Mouse (Mus musculus) brown adipose tissue, adult 24 weeks (tissue): Measurements from ENCODE around the gene Ano6. TPM values are rescaled to one million over a fixed set of nuclear protein-coding genes. Genes with fewer than 3 reads are reported as not detected.

Experiments used
- H3K27ac ChIP-seq: fragments of 200-500 bp; replicated peaks from 2 replicates; pipeline ENCODE4 v1.5.1; 2012; ENCODE audit warnings: low read depth, mild to moderate bottlenecking, low read length
- H3K4me1 ChIP-seq: fragments of 200-500 bp; 2 replicates; pipeline ENCODE4 v1.6.1; 2012; ENCODE audit warnings: low read length, mixed read lengths; ENCODE audit not compliant: control insufficient read depth, insufficient read depth, insufficient read length
- H3K4me3 ChIP-seq: fragments of 200-500 bp; 2 replicates; pipeline ENCODE4 v1.5.1; 2012; ENCODE audit warnings: low read depth, mild to moderate bottlenecking, low read length, moderate library complexity; ENCODE audit not compliant: insufficient read depth
- polyA plus RNA-seq: library from polyadenylated mRNA; stranded (reverse); fragments of >200 nt; gene quantifications from 2 replicates; pipeline ENCODE4 v1.2.4, GENCODE M21; 2012; ENCODE audit not compliant: missing spikeins, insufficient read depth, insufficient read length

Ano6 gene
- polyA plus RNA-seq, 1 experiment: 21.1 TPM

- Histone ChIP-seq H3K27ac (no peak overlapping the region), H3K4me3 (no peak overlapping the region), H3K4me1 (no peaks in the 10 kb centered on the region)
Observed at GRCm38 (mm10) chr15:95778710-95779109, 11.9 kb upstream of the Ano6 start.

GRCm38 (mm10) chr15:95786624-95787023 is 4.0 kb upstream of the Ano6 start:
- no peak overlapping the region for H3K27ac ChIP-seq
- H3K4me3 ChIP-seq: no peak overlapping the region
- H3K4me1 ChIP-seq: no peaks in the 10 kb centered on the region

DNA sequence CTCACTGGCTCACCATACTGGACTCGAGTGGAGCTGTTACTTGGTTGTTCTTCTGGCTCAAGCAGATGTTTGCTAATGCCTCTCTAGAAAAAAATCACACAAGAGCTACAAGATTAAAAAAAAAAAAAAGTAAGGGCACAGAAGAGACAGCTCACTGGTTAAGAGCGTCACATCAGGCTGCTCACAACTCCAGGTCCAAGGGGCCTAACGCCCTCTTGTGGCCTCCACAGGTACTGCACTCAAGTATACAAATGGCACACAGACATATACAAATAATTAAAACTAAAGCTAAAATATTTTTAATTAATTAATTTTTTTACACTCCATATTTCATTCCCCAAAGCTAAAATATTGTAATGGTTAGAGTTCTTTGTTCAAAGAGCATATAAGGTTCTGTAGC is 3.1 kb upstream of the Ano6 start:
- Histone ChIP-seq H3K4me3 (no peak overlapping the region), H3K4me1 (no peaks in the 10 kb centered on the region; the same call in 1 of the 2 replicates), H3K27ac (no peak overlapping the region)

DNA sequence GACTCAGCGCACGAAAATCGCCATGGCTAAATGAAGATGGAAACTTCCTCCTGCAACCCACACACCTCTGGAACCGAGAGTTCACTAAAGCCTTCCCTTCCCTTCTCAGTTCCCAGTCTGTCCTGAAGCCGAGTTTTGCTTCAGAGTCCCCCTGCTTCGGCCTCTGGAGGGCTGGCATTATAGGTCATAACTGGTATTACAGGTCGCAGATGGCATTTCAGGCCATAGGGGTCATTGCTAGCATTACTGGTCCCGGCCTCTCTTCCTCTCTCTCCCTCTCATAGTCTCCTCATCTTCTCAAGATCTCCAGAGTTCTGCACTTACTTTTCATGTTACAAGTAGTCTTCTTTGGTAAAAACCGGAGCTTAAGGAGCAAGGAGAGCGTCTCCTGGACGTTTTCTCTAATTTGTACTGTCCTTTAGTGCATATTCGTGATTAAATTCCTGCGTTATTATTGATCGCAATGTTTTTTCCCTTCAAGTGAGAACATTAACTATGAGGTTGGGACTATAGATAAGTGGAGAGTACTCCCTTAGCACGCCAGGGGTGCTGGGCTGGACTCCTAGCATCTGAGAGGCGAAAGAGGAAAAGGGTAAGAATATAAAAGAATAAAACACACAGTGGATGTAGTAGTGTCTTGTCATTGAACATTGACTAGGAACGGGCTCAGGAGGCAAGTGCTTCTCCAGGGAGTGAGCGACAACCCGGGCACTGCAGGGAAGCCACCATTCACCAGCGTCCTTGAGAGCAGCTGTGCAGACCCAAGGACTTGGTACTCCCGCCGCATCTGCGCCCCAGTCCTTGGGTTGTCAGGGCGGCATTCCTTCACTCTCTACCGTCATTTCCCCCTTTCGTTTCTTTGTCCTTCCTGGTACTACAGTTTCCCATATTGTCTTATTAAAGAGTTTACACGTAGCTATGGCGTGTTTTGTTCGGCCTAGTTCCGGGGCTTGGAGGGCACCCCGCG is 798 bp upstream of the Ano6 start:
- Histone ChIP-seq H3K4me1 (peaks cover 9% of the 10 kb centered on the region), H3K4me3 (peak overlapping the region; percentile 68), H3K27ac (peak overlapping the region; percentile 51)

DNA sequence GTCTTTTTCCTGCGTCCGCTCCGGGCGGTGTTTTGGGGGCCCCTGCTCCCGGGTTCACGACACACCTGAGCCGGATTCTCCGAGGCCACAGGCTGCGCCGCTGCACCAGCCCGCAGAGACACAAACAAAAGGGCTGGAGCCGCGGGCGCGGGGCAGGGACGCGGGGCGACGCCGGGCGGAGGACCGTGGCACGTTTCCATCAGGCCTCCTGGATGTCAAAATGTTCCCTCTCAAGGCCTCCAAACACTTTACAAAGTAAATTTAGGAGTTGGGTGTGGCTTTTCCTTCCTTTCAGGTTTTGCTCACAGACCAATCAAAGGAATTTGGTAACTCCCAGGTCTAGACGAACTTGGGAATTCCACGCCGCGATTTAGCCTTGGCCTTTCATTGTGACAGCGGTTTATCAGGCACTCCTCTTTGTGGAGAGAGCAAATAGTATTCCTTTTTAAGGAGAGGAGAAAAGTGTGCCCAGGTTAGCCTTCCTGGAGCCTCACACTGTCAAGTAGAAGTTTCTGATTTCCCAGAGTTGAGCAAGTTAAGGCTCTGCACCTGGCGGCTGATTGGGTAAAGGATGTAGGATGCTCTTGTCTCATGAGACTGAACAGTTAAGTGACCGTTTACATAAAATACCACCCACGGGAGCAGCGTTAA is 623 bp downstream of the Ano6 start:
- Histone ChIP-seq H3K4me1 (peaks cover 17% of the 10 kb centered on the region), H3K4me3 (peak overlapping the region; percentile 95), H3K27ac (peak overlapping the region; percentile 88)

- Histone ChIP-seq H3K4me1 (peaks cover 17% of the 10 kb centered on the region), H3K4me3 (peak overlapping the region; percentile 95), H3K27ac (peak overlapping the region; percentile 88; the same call in 1 of the 2 replicates)
Observed at GRCm38 (mm10) chr15:95791855-95792254, 1.2 kb downstream of the Ano6 start.

DNA sequence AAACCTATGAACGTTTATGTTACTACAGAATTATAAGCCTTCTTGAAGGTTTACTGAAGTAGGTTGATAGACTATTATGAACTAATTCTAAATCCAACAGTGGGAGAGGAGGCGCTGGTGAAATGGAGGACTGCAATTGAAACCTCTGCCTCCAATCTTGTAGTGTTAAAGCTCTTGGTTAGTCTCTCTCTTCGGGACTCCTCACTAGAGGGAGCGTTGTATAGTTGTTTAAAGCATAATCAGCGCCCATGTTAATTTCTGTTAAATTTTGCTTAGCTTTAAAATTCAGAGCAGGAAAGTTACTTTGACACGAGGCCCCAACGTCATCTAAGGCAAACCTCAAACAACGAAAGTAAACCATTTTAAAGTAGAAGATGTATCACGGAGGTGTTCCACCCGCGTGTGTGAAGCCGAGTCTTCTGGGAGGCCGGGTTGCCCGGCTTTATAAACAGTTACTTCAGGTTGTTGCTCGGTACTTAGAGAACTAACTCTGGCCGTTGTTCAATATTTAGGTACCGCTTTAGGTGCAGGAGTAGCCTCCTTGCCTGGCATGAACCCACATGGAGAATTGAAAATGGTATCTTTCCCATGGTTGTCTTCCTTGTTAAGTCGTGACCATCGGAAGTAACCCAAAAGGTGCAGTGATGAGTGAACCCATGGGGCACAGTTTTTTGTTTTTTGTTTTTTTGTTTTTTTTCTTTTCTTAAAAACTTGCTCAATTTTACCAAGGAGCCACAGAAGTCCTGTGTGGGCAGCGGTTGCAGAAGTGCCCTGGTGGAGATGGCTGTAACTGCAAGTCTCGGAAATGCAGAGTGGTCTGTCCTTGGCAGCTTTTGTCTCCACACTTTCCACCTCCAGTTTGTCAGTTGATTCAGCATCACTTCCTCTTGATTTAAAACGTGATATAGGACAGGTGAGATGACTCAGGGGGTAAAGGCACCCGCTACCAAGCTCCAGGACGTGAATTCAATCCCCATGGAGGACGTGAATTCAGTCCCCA is 1.9 kb downstream of the Ano6 start:
- Histone ChIP-seq H3K27ac (no peak overlapping the region), H3K4me1 (peaks cover 22% of the 10 kb centered on the region), H3K4me3 (0 out of 2 replicates have a peak overlapping the region, but pooled peaks have one; percentile 8)

GRCm38 (mm10) chr15:95793748-95794491 is 3.3 kb downstream of the Ano6 start:
- Histone ChIP-seq H3K4me1 (peaks cover 27% of the 10 kb centered on the region), H3K27ac (0 out of 2 replicates have a peak overlapping the region, but pooled peaks have one; percentile 1), H3K4me3 (no peak overlapping the region)

DNA sequence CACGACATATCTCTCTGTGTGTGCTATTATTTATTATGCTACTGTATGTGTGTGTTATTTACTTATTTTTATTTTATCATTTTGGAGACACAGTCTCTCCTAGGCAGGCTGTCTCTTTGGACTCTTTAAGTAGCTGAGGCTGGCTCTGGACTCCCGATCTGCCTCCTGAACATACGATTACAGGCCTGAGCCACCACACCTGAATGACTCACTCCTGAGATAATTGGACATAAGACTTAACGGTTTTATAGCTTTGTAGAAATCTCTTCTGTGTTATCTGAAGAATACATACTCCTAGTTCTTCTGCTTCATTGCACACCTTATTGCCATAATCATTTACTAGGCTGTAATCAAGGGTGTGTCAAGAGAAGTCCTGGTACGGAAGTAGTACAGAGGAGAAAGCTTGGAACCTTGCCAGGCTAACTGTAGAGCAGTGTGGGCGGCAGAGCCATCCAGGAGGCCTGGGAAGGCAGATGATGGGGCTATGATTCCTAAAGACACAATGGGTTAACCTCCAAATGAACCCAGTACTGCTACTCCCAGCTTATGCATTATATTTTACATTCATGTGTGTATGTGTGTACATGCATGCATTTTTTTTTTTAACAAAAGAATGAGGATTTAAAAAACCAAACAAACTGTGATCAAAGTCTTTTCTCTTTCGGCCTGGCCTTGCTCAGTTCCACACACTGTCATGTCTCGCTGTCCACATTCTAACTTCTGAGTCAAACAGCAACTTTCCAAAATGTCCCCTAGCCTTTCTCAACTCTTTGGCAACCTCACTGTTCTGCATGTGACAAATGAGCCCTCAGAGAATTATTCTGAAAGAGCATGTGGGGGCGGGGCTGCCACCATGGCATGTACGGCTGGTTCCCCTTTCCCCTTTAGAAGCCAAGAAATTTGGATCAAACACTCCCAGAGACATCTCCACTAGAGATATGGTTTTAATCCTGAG is 4.2 kb downstream of the Ano6 start:
- peaks cover 32% of the 10 kb centered on the region for H3K4me1 ChIP-seq
- no peak overlapping the region for H3K4me3 ChIP-seq
- H3K27ac ChIP-seq: peak overlapping the region; percentile 65

DNA sequence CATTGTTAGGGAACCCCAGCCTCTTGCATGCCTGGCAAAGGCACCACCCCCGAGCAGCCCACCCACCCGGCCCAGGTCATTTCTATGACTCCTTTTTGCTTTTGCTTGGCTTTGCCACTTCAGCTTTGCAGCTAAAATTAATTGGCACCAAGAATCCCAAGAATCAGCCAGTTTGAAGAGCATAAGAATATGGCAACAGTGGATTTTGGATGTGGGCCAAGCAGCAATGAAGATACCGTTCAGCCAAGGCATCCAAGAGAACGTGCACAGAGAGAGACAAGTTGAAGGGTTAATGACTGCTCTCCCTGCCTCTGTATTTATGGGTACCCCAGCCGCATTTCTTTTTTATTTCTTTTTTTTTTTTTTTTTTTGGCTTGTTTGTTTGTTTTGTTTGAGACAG is 5.4 kb downstream of the Ano6 start:
- H3K27ac ChIP-seq: peak overlapping the region; percentile 64; the same call in 1 of the 2 replicates
- H3K4me3 ChIP-seq: no peak overlapping the region
- H3K4me1 ChIP-seq: peaks cover 37% of the 10 kb centered on the region

GRCm38 (mm10) chr15:95797144-95797983 is 6.7 kb downstream of the Ano6 start:
- H3K4me3 ChIP-seq: no peak overlapping the region
- peak overlapping the region; percentile 73 for H3K27ac ChIP-seq
- peaks cover 45% of the 10 kb centered on the region for H3K4me1 ChIP-seq

- Histone ChIP-seq H3K27ac (no peak overlapping the region; the same call in 1 of the 2 replicates), H3K4me1 (peaks cover 52% of the 10 kb centered on the region)
Observed at GRCm38 (mm10) chr15:95798266-95798665, 7.6 kb downstream of the Ano6 start.

More at GRCm38 (mm10) chr15:95798266-95798665, 7.6 kb downstream of the Ano6 start:
- no peak overlapping the region for H3K4me3 ChIP-seq
